Mouse (Mus musculus) left cerebral cortex, adult 9 months (tissue): ENCODE results near the gene Serinc4.
"Not testable (repeated sequence)": the region's sequence is repeated elsewhere in the genome, so short reads cannot be mapped to it uniquely, and the experiment has no call there.

Source experiments
- DNase-seq, 2 experiments: peaks; one replicate each; pipeline ENCODE4 v3.0.0; 2022; ENCODE audit warnings: low spot score in 2 of 2

Serinc4 gene

DNA sequence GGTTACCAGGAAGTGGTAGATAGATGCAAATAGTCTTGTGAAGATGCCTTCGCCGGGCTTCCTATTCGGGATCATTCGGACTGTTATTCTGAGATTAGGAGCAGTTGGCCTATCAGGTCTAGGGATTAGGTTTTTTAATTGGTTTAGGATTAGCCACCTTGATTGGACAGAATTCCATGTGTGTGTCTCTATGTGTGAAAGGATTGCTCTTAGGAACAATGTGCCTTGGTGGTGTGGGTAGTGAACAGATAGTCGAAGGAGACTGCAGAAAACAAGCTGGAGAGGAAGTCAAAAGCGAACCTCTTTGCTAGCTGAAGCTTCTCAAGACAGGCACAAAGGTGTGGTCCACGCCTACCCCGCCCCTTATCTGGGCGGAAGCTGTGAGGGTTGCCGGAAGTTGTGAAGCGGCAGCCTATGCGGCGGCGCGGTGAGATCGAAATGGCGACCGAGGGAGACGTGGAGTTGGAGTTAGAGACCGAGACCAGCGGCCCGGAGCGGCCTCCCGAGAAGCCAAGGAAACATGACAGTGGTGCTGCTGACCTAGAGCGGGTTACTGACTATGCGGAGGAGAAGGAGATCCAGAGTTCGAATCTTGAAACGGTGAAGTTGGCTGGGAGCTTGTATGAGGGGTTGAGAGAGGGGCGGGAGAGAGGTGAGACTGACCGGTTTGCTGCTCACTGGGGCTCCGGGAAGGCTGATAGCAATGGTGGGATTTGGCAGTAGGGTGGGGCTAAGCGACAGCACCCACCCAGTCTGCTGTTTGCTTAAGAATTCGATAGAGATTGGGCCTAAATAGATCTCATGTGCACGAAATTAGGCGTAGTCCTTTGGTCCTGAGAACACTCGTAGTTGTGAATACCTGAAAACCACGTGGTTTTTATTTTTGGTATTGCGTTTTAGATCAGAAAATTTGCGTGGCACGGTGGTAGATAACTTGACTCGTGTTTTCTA is at the start of gene Serinc4:
Gene Serinc4, minus strand, starts transcription at position 90 of the 951 bp plus-strand sequence.
- DNase-seq: peak in 1 of 2 experiments; percentile 83

DNA sequence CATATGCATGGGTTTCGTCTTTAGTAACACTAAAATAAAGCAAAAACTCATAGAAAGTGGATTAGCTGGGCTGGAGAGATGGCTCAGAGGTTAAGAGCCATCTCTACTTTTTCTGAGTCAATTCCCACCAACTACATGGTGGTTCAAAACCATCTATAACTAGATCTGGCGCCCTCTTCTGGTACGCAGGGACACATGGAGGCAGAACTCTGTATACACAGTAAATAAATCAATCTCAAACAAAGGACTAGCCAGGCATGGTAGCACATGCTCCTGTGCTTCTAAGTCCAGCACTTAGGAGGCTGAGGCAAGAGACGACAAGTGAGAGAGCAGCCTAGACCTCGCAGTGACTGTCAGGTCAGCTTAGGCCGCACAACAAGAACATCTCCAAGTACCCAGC is 45.0 kb upstream of the Serinc4 start:
- DNase-seq: not testable (repeated sequence)

GRCm38 (mm10) chr2:121484403-121484802 is 27.8 kb upstream of the Serinc4 start:
- DNase-seq: not testable (repeated sequence)

GRCm38 (mm10) chr2:121483576-121483975 is 27.0 kb upstream of the Serinc4 start:
- no peak for DNase-seq

DNA sequence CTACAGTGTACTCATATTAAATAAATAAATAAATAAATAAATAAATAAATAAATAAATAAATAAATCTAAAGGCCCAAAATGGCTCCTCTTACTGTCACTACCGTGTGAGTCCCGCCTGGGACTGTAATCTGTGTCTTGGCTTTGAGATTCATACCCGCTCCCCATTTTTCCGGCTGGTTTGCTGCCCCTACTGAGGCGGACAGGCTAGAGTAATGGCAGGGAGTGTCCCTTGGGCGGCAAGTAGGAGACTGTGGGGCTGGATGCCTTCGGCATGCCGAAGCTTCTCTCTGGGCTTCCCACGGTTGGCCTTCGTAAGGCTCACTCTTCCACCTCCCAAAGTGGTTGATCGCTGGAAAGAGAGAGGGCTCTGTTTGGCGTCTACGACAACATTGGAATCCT is 24.3 kb upstream of the Serinc4 start:
- not testable (repeated sequence) for DNase-seq

- DNase-seq: no peak
Observed at GRCm38 (mm10) chr2:121480498-121480897, 23.9 kb upstream of the Serinc4 start.

- DNase-seq: no peak
Observed at GRCm38 (mm10) chr2:121477491-121478266, 21.1 kb upstream of the Serinc4 start.

DNA sequence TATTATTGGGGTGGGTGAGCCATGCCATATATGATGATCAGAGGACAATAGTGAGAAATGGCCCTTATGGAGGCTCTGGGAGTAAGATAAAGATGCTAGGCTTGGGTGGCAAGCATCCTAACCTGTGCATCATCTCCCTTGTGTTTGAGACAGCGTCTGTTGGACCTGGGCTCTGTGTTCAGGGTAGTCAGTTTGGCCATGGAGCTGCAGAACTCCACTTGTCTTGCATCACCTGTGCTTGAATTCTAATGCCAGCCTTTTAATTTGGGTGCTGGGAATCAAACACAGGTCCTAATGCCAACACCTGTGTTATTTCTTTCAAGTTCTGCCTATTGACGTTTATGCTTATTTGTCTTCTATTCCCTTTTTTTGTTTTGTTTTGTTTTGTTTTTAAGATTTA is 18.7 kb upstream of the Serinc4 start:
- not testable (repeated sequence) for DNase-seq

GRCm38 (mm10) chr2:121474180-121474535 is 17.6 kb upstream of the Serinc4 start:
- DNase-seq: no peak

GRCm38 (mm10) chr2:121473301-121474179 is 17.0 kb upstream of the Serinc4 start, which contains the start of gene Mfap1b:
Gene Mfap1b (minus strand): TSS chr2:121474067.
- DNase-seq: peak; percentile 56 to 88

- DNase-seq: not testable (repeated sequence)
Observed at GRCm38 (mm10) chr2:121472783-121473182, 16.2 kb upstream of the Serinc4 start.

- DNase-seq: not testable (repeated sequence)
Observed at GRCm38 (mm10) chr2:121468982-121469381, 12.4 kb upstream of the Serinc4 start.

GRCm38 (mm10) chr2:121460071-121460470 is 3.5 kb upstream of the Serinc4 start:
- no peak for DNase-seq

GRCm38 (mm10) chr2:121455534-121455933 is 1.0 kb downstream of the Serinc4 start:
- no peak for DNase-seq

- no peak for DNase-seq
Observed at GRCm38 (mm10) chr2:121453917-121454316, 2.7 kb downstream of the Serinc4 start.

GRCm38 (mm10) chr2:121452990-121453389 is 3.6 kb downstream of the Serinc4 start, which contains the start of gene Hypk:
Gene Hypk (plus strand): TSS chr2:121453290.
- no peak for DNase-seq

GRCm38 (mm10) chr2:121452361-121452760 is 4.2 kb downstream of the Serinc4 start:
- DNase-seq: no peak

GRCm38 (mm10) chr2:121450093-121450492 is 6.5 kb downstream of the Serinc4 start:
- no peak for DNase-seq

DNA sequence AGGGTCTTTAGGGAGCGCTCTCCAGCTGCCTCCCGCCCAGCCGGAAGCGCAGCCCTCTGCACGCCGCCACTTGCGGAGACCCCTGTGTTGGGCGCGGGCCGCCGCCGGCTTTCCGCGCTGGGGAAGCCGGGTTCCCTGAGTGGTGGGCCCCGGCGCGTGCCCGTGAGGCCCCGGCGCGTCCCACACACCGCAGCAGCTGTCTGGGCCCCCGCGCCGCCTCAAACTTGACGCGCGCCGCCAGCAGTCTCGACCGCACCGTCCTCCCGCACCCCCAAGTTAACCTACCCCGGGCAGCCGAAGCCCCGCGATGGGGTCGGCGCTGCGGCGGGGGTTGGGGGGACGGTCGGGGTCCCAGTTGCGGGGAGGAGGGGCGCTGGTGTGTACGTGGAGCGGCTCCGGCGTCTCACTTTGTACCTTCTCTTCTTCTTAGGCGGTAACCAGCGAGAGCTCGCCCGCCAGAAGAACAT is 7.0 kb downstream of the Serinc4 start:
- no peak for DNase-seq

- peak; percentile 98 to 99 for DNase-seq
Observed at GRCm38 (mm10) chr2:121448739-121449535, 7.6 kb downstream of the Serinc4 start, which contains the start of gene Serf2. Gene Serf2 (plus strand): TSS chr2:121449195.
